Mouse (Mus musculus) Patski (cell line): Measurements from ENCODE around the gene 9530068E07Rik. TPM values are rescaled to one million over a fixed set of nuclear protein-coding genes. Genes with fewer than 3 reads are reported as not detected.
A peak's percentile ranks its signal among the peaks of the same experiment; 100 is the strongest.

ENCODE experiments used
- ATAC-seq: fragments of 100-300 bp; one replicate; pipeline ENCODE4 v1.8.0; 2021
- CTCF ChIA-PET: fragments of 350-600 bp; sonication (Branson Sonifier 250); formaldehyde crosslinking; loops from one replicate; lab custom pipeline; 2022; ENCODE audit warnings: inconsistent platforms; lab: Charles Lee
- POLR2A ChIA-PET: fragments of 350-600 bp; sonication (Branson Sonifier 250); formaldehyde crosslinking; loops from one replicate; lab custom pipeline; 2022; ENCODE audit warnings: antibody characterized with exemption, inconsistent platforms; lab: Charles Lee
- DNase-seq: peaks from one replicate; pipeline ENCODE4 v3.0.0-alpha.2; 2011; ENCODE audit warnings: low read depth, low spot score
- H3K27me3 ChIP-seq: fragments of 371-371 bp; one replicate; pipeline ENCODE4 v1.5.1; 2021
- CTCF ChIP-seq: fragments of 100-300 bp; IDR thresholded peaks from one replicate; pipeline ENCODE4 v1.5.1; 2021
- in situ Hi-C: fragments of 300-500 bp; cut with MboI; formaldehyde crosslinking; loops from 3 replicates; pipeline ENCODE4 v1.11.1; 2018; ENCODE audit warnings: low pct_unique_long_range_greater_than_20kb, mixed read lengths
- polyA plus RNA-seq: library from polyadenylated mRNA; unstranded; gene quantifications from one replicate; pipeline ENCODE4 v1.2.3, GENCODE M21; 2021

9530068E07Rik gene
- polyA plus RNA-seq, 1 experiment from 2014 or later: 254 TPM

GRCm38 (mm10) chr11:52389933-52390332 lies 6.3 kb upstream of the 9530068E07Rik start:
- in situ Hi-C loops: no loop called here
- no peak for TF ChIP-seq CTCF
- DNase-seq (no peak), ATAC-seq (no peak)
- ChIA-PET POLR2A (no interaction called here), CTCF (no interaction called here)
- H3K27me3 ChIP-seq: no peaks in the 10 kb centered on the region

GRCm38 (mm10) chr11:52394494-52394893 lies 1.7 kb upstream of the 9530068E07Rik start:
- no peak for DNase-seq
- in situ Hi-C loops: no loop called here
- no peaks in the 10 kb centered on the region for H3K27me3 ChIP-seq
- ChIA-PET CTCF (interaction anchor here (1.4 kb wide), 1 partner anchor 9 kb away, joined by 4 read pairs; no protein-coding TSS in a partner anchor), POLR2A (no interaction called here)
- ATAC-seq: no peak
- TF ChIP-seq CTCF: no peak

- DNase-seq: no peak
- in situ Hi-C loops: no loop called here
- CTCF ChIA-PET: interaction anchor here (2.4 kb wide), 1 partner anchor 10 kb away, joined by 11 read pairs; no protein-coding TSS in a partner anchor
These were observed 885 bp upstream of the 9530068E07Rik start for GRCm38 (mm10) chr11:52395343-52395742.

GRCm38 (mm10) chr11:52396597-52397188 lies 465 bp downstream of the 9530068E07Rik start:
- DNase-seq: no peak
- in situ Hi-C loops: no loop called here
- ATAC-seq: peak; percentile 68
- TF ChIP-seq CTCF: no peak
- POLR2A ChIA-PET: no interaction called here
- no peaks in the 10 kb centered on the region for H3K27me3 ChIP-seq
- CTCF ChIA-PET: interaction anchor here (1.7 to 2.4 kb wide), 2 partner anchors 12 to 22 kb away, joined by 5 to 11 read pairs; no protein-coding TSS in a partner anchor

More at GRCm38 (mm10) chr11:52395343-52395742, 885 bp upstream of the 9530068E07Rik start:
- peak; percentile 51 for TF ChIP-seq CTCF
- ATAC-seq: no peak
- POLR2A ChIA-PET: no interaction called here
- no peaks in the 10 kb centered on the region for H3K27me3 ChIP-seq

- CTCF ChIA-PET: interaction anchor here (1.7 to 2.4 kb wide), 2 partner anchors 13 to 23 kb away, joined by 5 to 11 read pairs; no protein-coding TSS in a partner anchor
- no peak for ATAC-seq
- TF ChIP-seq CTCF: no peak
- DNase-seq: no peak
- H3K27me3 ChIP-seq: no peaks in the 10 kb centered on the region
- POLR2A ChIA-PET: no interaction called here
- in situ Hi-C loops: no loop called here
These were observed 1.3 kb downstream of the 9530068E07Rik start for GRCm38 (mm10) chr11:52397385-52397987.

- DNase-seq (no peak), ATAC-seq (no peak)
- POLR2A ChIA-PET: no interaction called here
- H3K27me3 ChIP-seq: no peaks in the 10 kb centered on the region
- TF ChIP-seq CTCF: no peak
- in situ Hi-C loops: no loop called here
- CTCF ChIA-PET: no interaction called here
These were observed 5.2 kb downstream of the 9530068E07Rik start for GRCm38 (mm10) chr11:52401476-52401875.

- no peak for DNase-seq
- no peak for TF ChIP-seq CTCF
- H3K27me3 ChIP-seq: no peaks in the 10 kb centered on the region
- in situ Hi-C loops: no loop called here
- CTCF ChIA-PET: no interaction called here
- no peak for ATAC-seq
- POLR2A ChIA-PET: interaction anchor here (0.9 kb wide), 1 partner anchor 54 kb away, joined by 4 read pairs; no protein-coding TSS in a partner anchor
These were observed 6.3 kb downstream of the 9530068E07Rik start for GRCm38 (mm10) chr11:52402566-52402965.

- CTCF ChIA-PET: no interaction called here
- DNase-seq (no peak), ATAC-seq (no peak)
- POLR2A ChIA-PET: no interaction called here
- H3K27me3 ChIP-seq: no peaks in the 10 kb centered on the region
- TF ChIP-seq CTCF: no peak
- in situ Hi-C loops: no loop called here
These were observed 8.0 kb downstream of the 9530068E07Rik start for GRCm38 (mm10) chr11:52404209-52404608.

GRCm38 (mm10) chr11:52405196-52405688 lies 9.0 kb downstream of the 9530068E07Rik start:
- no peaks in the 10 kb centered on the region for H3K27me3 ChIP-seq
- no peak for TF ChIP-seq CTCF
- in situ Hi-C loops: no loop called here
- ChIA-PET POLR2A (no interaction called here), CTCF (interaction anchor here (2.1 kb wide), 1 partner anchor 16 kb away, joined by 6 read pairs; no protein-coding TSS in a partner anchor)
- ATAC-seq (no peak), DNase-seq (no peak)

GRCm38 (mm10) chr11:52409316-52409715 lies 13.1 kb downstream of the 9530068E07Rik start:
- ATAC-seq: no peak
- no peak for TF ChIP-seq CTCF
- DNase-seq: no peak
- in situ Hi-C loops: no loop called here
- POLR2A ChIA-PET: interaction anchor here (0.6 kb wide), 1 partner anchor 19 kb away, joined by 3 read pairs; no protein-coding TSS in a partner anchor
- H3K27me3 ChIP-seq: no peaks in the 10 kb centered on the region
- CTCF ChIA-PET: no interaction called here

- DNase-seq: no peak
- in situ Hi-C loops: no loop called here
These were observed 22.1 kb downstream of the 9530068E07Rik start for GRCm38 (mm10) chr11:52418358-52418757.

More at GRCm38 (mm10) chr11:52418358-52418757, 22.1 kb downstream of the 9530068E07Rik start:
- no peak for TF ChIP-seq CTCF
- H3K27me3 ChIP-seq: peaks cover under 1% of the 10 kb centered on the region
- CTCF ChIA-PET: no interaction called here
- ATAC-seq: peak; percentile 62
- POLR2A ChIA-PET: no interaction called here
